25 mouse cellular contexts compared by ENCODE assay signal in the genomic region with DNA sequence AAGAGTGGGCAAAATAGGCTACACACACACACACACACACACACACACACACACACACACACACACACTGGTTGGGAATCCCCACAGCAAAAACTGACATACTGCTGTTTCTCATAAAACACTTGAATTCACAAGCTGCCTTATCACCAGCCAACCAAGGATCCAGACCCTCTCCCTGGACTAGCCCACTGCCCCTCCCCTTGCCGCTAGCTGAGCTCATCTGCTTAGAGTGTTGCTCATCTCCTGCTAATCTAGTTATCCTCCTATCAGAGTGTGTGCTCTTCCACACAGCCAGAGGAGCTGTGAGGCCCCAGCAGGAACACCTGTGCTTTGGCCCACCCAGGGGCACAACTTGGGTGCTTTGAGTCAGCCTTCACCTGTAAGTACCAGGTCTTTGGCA. TPM values are rescaled to one million over a fixed set of nuclear protein-coding genes. Genes with fewer than 3 reads are reported as not detected.
DNase-seq lines count a peak whose midpoint lies in the region; ATAC-seq and TF ChIP-seq lines count a peak whose summit lies in the region.
"Had no signal": no experiment of that assay in that cellular context is flagged by ENCODE, and none has a peak within 500 bp of the region (broad histone marks: within the 10 kb centered on the region; RNA-seq: fewer than 3 reads in every experiment).

Gene Cnga3 (plus strand): TSS at position 291 of the 400 bp plus-strand sequence.

- H3K27me3 ChIP-seq in hindbrain, postnatal 0 days (ENCODE audit: insufficient read depth, low read length), result no peaks in the 10 kb centered on the region
- H3K27me3 ChIP-seq in hindbrain, embryonic 12.5 days, result peaks cover 10% of the 10 kb centered on the region
- H3K27me3 ChIP-seq in neural tube, embryonic 14.5 days (ENCODE audit: control insufficient read depth, insufficient read depth, low read length), result no peaks in the 10 kb centered on the region; the same call in 1 of the 2 replicates
- 0 out of 2 replicates have a peak, but pooled peaks cover 5% of the 10 kb centered on the region for H3K27me3 ChIP-seq in neural tube, embryonic 15.5 days (replicated peaks)
- H3K27me3 ChIP-seq: embryonic facial prominence, embryonic 15.5 days had no signal

- H3K9ac ChIP-seq in hindbrain, postnatal 0 days (replicated peaks; ENCODE audit: low read length), result no peak within 1 kb of the TSS
- H3K9ac ChIP-seq in hindbrain, embryonic 12.5 days, result no peak within 1 kb of the TSS
- H3K9ac ChIP-seq in neural tube, embryonic 14.5 days (replicated peaks; ENCODE audit: low read depth, low read length), result no peak within 1 kb of the TSS
- no peak within 1 kb of the TSS for H3K9ac ChIP-seq in neural tube, embryonic 15.5 days (replicated peaks)
- H3K9ac ChIP-seq: embryonic facial prominence, embryonic 15.5 days; heart, embryonic 12.5 days had no signal

- H3K9me3 ChIP-seq in hindbrain, postnatal 0 days (ENCODE audit: low read length), result no peaks in the 10 kb centered on the region
- no peaks in the 10 kb centered on the region for H3K9me3 ChIP-seq in hindbrain, embryonic 12.5 days (replicated peaks)
- no peaks in the 10 kb centered on the region for H3K9me3 ChIP-seq in neural tube, embryonic 14.5 days (ENCODE audit: control insufficient read depth, low read length)
- H3K9me3 ChIP-seq in neural tube, embryonic 15.5 days (replicated peaks), result no peaks in the 10 kb centered on the region
- H3K9me3 ChIP-seq: embryonic facial prominence, embryonic 15.5 days; forebrain, embryonic 10.5 days; heart, embryonic 12.5 days had no signal

- peak; percentile 45 for DNase-seq in hindbrain, postnatal 0 days (ENCODE audit: low spot score)
- DNase-seq in retina, postnatal 1 day, result peak; percentile 60
- DNase-seq in kidney, adult 11 months, result no peak
- no peak for DNase-seq in layer of hippocampus, adult 8-10 months (ENCODE audit: low spot score in 2 of 2)
- DNase-seq: adrenal gland, adult 8-10 months; adrenal gland, postnatal 36 days; cerebellum, adult 11 months; cerebellum, adult 8-10 months; cerebellum, postnatal 14 days; embryo, embryonic 11 days; gastrocnemius, adult 2 months; gastrocnemius, postnatal 25 days had no signal

- no peaks in the 10 kb centered on the region for H3K4me1 ChIP-seq in hindbrain, postnatal 0 days (ENCODE audit: insufficient read depth, low read length)
- 0 out of 2 replicates have a peak, but pooled peaks cover 6% of the 10 kb centered on the region for H3K4me1 ChIP-seq in hindbrain, embryonic 12.5 days
- no peaks in the 10 kb centered on the region for H3K4me1 ChIP-seq in neural tube, embryonic 14.5 days (ENCODE audit: control insufficient read depth, insufficient read depth, low read length)
- H3K4me1 ChIP-seq in neural tube, embryonic 15.5 days, result peaks cover 8% of the 10 kb centered on the region
- H3K4me1 ChIP-seq: embryonic facial prominence, embryonic 15.5 days; forebrain, embryonic 10.5 days; heart, embryonic 12.5 days had no signal

- no peak for ATAC-seq in hindbrain, postnatal 0 days
- ATAC-seq in hindbrain, embryonic 12.5 days (ENCODE audit: low FRiP score), result no peak
- ATAC-seq in neural tube, embryonic 14.5 days (ENCODE audit: low read depth), result 0 out of 2 replicates have a peak, but pooled peaks have one; percentile 28
- no peak for ATAC-seq in neural tube, embryonic 15.5 days (ENCODE audit: low FRiP score)
- ATAC-seq: forebrain, embryonic 14.5 days had no signal

- H3K27ac ChIP-seq in hindbrain, postnatal 0 days, result no peak within 1 kb of the TSS
- H3K27ac ChIP-seq in hindbrain, embryonic 12.5 days, result no peak within 1 kb of the TSS
- H3K27ac ChIP-seq in neural tube, embryonic 14.5 days (ENCODE audit: low read depth, low read length), result no peak within 1 kb of the TSS
- H3K27ac ChIP-seq in neural tube, embryonic 15.5 days (replicated peaks), result no peak within 1 kb of the TSS
- H3K27ac ChIP-seq: embryonic facial prominence, embryonic 15.5 days; forebrain, embryonic 10.5 days; gastrocnemius, adult 2 months had no signal

- TF ChIP-seq CTCF in hindbrain, postnatal 0 days (IDR thresholded peaks at IDR 0.05; ENCODE audit: low read depth), result no peak

- no peaks in the 10 kb centered on the region for H3K36me3 ChIP-seq in hindbrain, postnatal 0 days (ENCODE audit: insufficient read depth, low read length)
- H3K36me3 ChIP-seq in hindbrain, embryonic 12.5 days, result no peaks in the 10 kb centered on the region
- H3K36me3 ChIP-seq in neural tube, embryonic 14.5 days (ENCODE audit: control insufficient read depth, insufficient read depth, low read length), result no peaks in the 10 kb centered on the region
- no peaks in the 10 kb centered on the region for H3K36me3 ChIP-seq in neural tube, embryonic 15.5 days
- H3K36me3 ChIP-seq: embryonic facial prominence, embryonic 15.5 days; forebrain, embryonic 10.5 days; heart, embryonic 12.5 days had no signal

- WGBS in hindbrain, postnatal 0 days, result 85% methylated on average over 1 of the region's 1 CpGs
- WGBS in hindbrain, embryonic 12.5 days, result 65% methylated on average over 1 of the region's 1 CpGs
- 65% methylated on average over 1 of the region's 1 CpGs for WGBS in neural tube, embryonic 14.5 days
- 57% methylated on average over 1 of the region's 1 CpGs for WGBS in neural tube, embryonic 15.5 days

- H3K4me3 ChIP-seq in hindbrain, postnatal 0 days (ENCODE audit: low read length), result no peak within 1 kb of the TSS
- H3K4me3 ChIP-seq in hindbrain, embryonic 12.5 days, result no peak within 1 kb of the TSS
- no peak within 1 kb of the TSS for H3K4me3 ChIP-seq in neural tube, embryonic 14.5 days (ENCODE audit: low read depth, low read length)
- H3K4me3 ChIP-seq in neural tube, embryonic 15.5 days (replicated peaks), result no peak within 1 kb of the TSS
- H3K4me3 ChIP-seq: embryonic facial prominence, embryonic 15.5 days; erythroblast, embryonic 14.5 days; forebrain, embryonic 10.5 days; gastrocnemius, adult 2 months; heart, embryonic 12.5 days had no signal

- no peak within 1 kb of the TSS for H3K4me2 ChIP-seq in hindbrain, postnatal 0 days (ENCODE audit: low read depth, low read length)
- H3K4me2 ChIP-seq in hindbrain, embryonic 12.5 days (replicated peaks), result no peak within 1 kb of the TSS
- no peak within 1 kb of the TSS for H3K4me2 ChIP-seq in neural tube, embryonic 14.5 days (ENCODE audit: low read depth, low read length)
- H3K4me2 ChIP-seq in neural tube, embryonic 15.5 days, result no peak within 1 kb of the TSS
- H3K4me2 ChIP-seq: embryonic facial prominence, embryonic 15.5 days; heart, embryonic 12.5 days had no signal

RNA-seq across cellular contexts. Expression of gene Cnga3, which starts in this region (rescaled TPM):
- total RNA-seq in hindbrain, postnatal 0 days (2014; rRNA removed), result 3.0 TPM in 1 of 2 replicates, not detected in the other
- 0.10 and 0.13 TPM in 2 replicates for polyA plus RNA-seq in hindbrain, postnatal 0 days (2015; fragmentation: Nextera tagmentation; extraction: Ambion mirVana)
- 0.15 TPM in 1 of 2 replicates, not detected in the other for polyA plus RNA-seq in hindbrain, embryonic 12.5 days (2016; fragmentation: Nextera tagmentation; extraction: Ambion mirVana)
- polyA plus RNA-seq in neural tube, embryonic 14.5 days (2014; fragmentation: Nextera tagmentation; extraction: Ambion mirVana), result 0.13 TPM in 1 of 2 replicates, not detected in the other
- 0.08 TPM in 2 replicates for polyA plus RNA-seq in neural tube, embryonic 15.5 days (2015; fragmentation: Nextera tagmentation; extraction: Ambion mirVana)
- total RNA-seq in layer of hippocampus, adult 8-10 months (2022), result under 1 TPM; 0.33 to 0.55 (median 0.50) TPM
- total RNA-seq: common myeloid progenitor, adult 5-6 weeks; granulocyte monocyte progenitor cell, adult 5-6 weeks had no signal
- polyA plus RNA-seq: embryonic facial prominence, embryonic 11.5 days; erythroblast, embryonic 14.5 days; forebrain, embryonic 10.5 days; heart, embryonic 12.5 days; heart, embryonic 16.5 days; hindbrain, embryonic 11.5 days had no signal

Comparison
In these comparisons a context has a peak if more than half of its experiments do, and no peak if none do; other contexts are left out.
1. Peak in ATAC-seq in neural tube, embryonic 14.5 days; RNA of the gene not detected or under 1 TPM.
2. DNase-seq: peak in hindbrain, postnatal 0 days (single experiment) and retina, postnatal 1 day (single experiment); none in kidney, adult 11 months (single experiment) and layer of hippocampus, adult 8-10 months (0 of 2).